Mouse (Mus musculus): ENCODE data around the gene Rassf1. TPM values are rescaled to one million over a fixed set of nuclear protein-coding genes. Genes with fewer than 3 reads are reported as not detected.

Rassf1 gene
- 10.3 and 12.6 TPM in 2 replicates for polyA plus RNA-seq (2012; ENCODE audit: insufficient read depth, low replicate concordance)

- Histone ChIP-seq H3K4me3 (replicated peaks) (peak within 1 kb of the TSS; percentile 96), H3K9me3 (no peaks in the 10 kb centered on the region), H3K4me1 (peaks cover 77% of the 10 kb centered on the region), H3K36me3 (replicated peaks; ENCODE audit: low read length) (peaks cover 2% of the 10 kb centered on the region), H3K27me3 (replicated peaks) (peaks cover 8% of the 10 kb centered on the region)
- TF ChIP-seq FLI1 (IDR thresholded peaks at IDR 0.05; ENCODE audit: low read length), result no peak
- TF ChIP-seq GATA1 (IDR thresholded peaks at IDR 0.05; ENCODE audit: borderline replicate concordance, low read length), result no peak
Measured at GRCm38 (mm10) chr9:107551117-107551889, at the start of gene Rassf1. TSS of gene Rassf1 (plus strand) at chr9:107551555.

- TF ChIP-seq GATA1 (IDR thresholded peaks at IDR 0.05; ENCODE audit: borderline replicate concordance, low read length) (no peak), FLI1 (IDR thresholded peaks at IDR 0.05; ENCODE audit: low read length) (no peak)
- Histone ChIP-seq H3K27me3 (replicated peaks) (peaks cover 72% of the 10 kb centered on the region), H3K4me1 (no peaks in the 10 kb centered on the region)
Measured at GRCm38 (mm10) chr9:107502131-107502846, 49.1 kb upstream of the Rassf1 start.

GRCm38 (mm10) chr9:107504662-107505537 lies 46.5 kb upstream of the Rassf1 start:
- TF ChIP-seq FLI1 (IDR thresholded peaks at IDR 0.05; ENCODE audit: low read length), result no peak
- TF ChIP-seq GATA1 (IDR thresholded peaks at IDR 0.05; ENCODE audit: borderline replicate concordance, low read length), result no peak
- Histone ChIP-seq H3K4me1 (no peaks in the 10 kb centered on the region), H3K9me3 (no peaks in the 10 kb centered on the region), H3K4me3 (replicated peaks) (no peak overlapping the region), H3K36me3 (replicated peaks; ENCODE audit: low read length) (no peaks in the 10 kb centered on the region), H3K27me3 (replicated peaks) (peaks cover 80% of the 10 kb centered on the region)

More at GRCm38 (mm10) chr9:107502131-107502846, 49.1 kb upstream of the Rassf1 start:
- no peaks in the 10 kb centered on the region for H3K36me3 ChIP-seq (replicated peaks; ENCODE audit: low read length)
- H3K4me3 ChIP-seq (replicated peaks), result no peak overlapping the region
- no peaks in the 10 kb centered on the region for H3K9me3 ChIP-seq

GRCm38 (mm10) chr9:107508266-107508665 lies 43.1 kb upstream of the Rassf1 start:
- peaks cover 76% of the 10 kb centered on the region for H3K27me3 ChIP-seq (replicated peaks)
- TF ChIP-seq GATA1 (IDR thresholded peaks at IDR 0.05; ENCODE audit: borderline replicate concordance, low read length) (no peak), FLI1 (IDR thresholded peaks at IDR 0.05; ENCODE audit: low read length) (no peak)
- no peaks in the 10 kb centered on the region for H3K36me3 ChIP-seq (replicated peaks; ENCODE audit: low read length)
- no peaks in the 10 kb centered on the region for H3K9me3 ChIP-seq
- no peak overlapping the region for H3K4me3 ChIP-seq (replicated peaks)
- H3K4me1 ChIP-seq, result no peaks in the 10 kb centered on the region

- TF ChIP-seq FLI1 (IDR thresholded peaks at IDR 0.05; ENCODE audit: low read length) (no peak), GATA1 (IDR thresholded peaks at IDR 0.05; ENCODE audit: borderline replicate concordance, low read length) (no peak)
- Histone ChIP-seq H3K9me3 (no peaks in the 10 kb centered on the region), H3K4me3 (replicated peaks) (no peak overlapping the region), H3K36me3 (replicated peaks; ENCODE audit: low read length) (no peaks in the 10 kb centered on the region), H3K4me1 (peaks cover 4% of the 10 kb centered on the region; the same call in 1 of the 2 replicates), H3K27me3 (replicated peaks) (peaks cover 79% of the 10 kb centered on the region)
Measured at GRCm38 (mm10) chr9:107510384-107511100, 40.8 kb upstream of the Rassf1 start.

GRCm38 (mm10) chr9:107511436-107511835 lies 39.9 kb upstream of the Rassf1 start:
- Histone ChIP-seq H3K36me3 (replicated peaks; ENCODE audit: low read length) (no peaks in the 10 kb centered on the region), H3K9me3 (no peaks in the 10 kb centered on the region), H3K27me3 (replicated peaks) (peaks cover 76% of the 10 kb centered on the region), H3K4me3 (replicated peaks) (no peak overlapping the region), H3K4me1 (peaks cover 4% of the 10 kb centered on the region; the same call in 1 of the 2 replicates)
- no peak for TF ChIP-seq FLI1 (IDR thresholded peaks at IDR 0.05; ENCODE audit: low read length)
- TF ChIP-seq GATA1 (IDR thresholded peaks at IDR 0.05; ENCODE audit: borderline replicate concordance, low read length), result no peak

- no peak overlapping the region for H3K4me3 ChIP-seq (replicated peaks)
- H3K4me1 ChIP-seq, result peaks cover 4% of the 10 kb centered on the region; the same call in 1 of the 2 replicates
- peaks cover 76% of the 10 kb centered on the region for H3K27me3 ChIP-seq (replicated peaks)
- H3K36me3 ChIP-seq (replicated peaks; ENCODE audit: low read length), result no peaks in the 10 kb centered on the region
- H3K9me3 ChIP-seq, result no peaks in the 10 kb centered on the region
- TF ChIP-seq FLI1 (IDR thresholded peaks at IDR 0.05; ENCODE audit: low read length), result no peak
- no peak for TF ChIP-seq GATA1 (IDR thresholded peaks at IDR 0.05; ENCODE audit: borderline replicate concordance, low read length)
Measured at GRCm38 (mm10) chr9:107512326-107512725, 39.0 kb upstream of the Rassf1 start.

GRCm38 (mm10) chr9:107514303-107514955 lies 36.9 kb upstream of the Rassf1 start:
- peaks cover 4% of the 10 kb centered on the region; the same call in 1 of the 2 replicates for H3K4me1 ChIP-seq
- TF ChIP-seq GATA1 (IDR thresholded peaks at IDR 0.05; ENCODE audit: borderline replicate concordance, low read length) (no peak), FLI1 (IDR thresholded peaks at IDR 0.05; ENCODE audit: low read length) (no peak)
- H3K27me3 ChIP-seq (replicated peaks), result peaks cover 76% of the 10 kb centered on the region
- no peaks in the 10 kb centered on the region for H3K9me3 ChIP-seq
- H3K4me3 ChIP-seq (replicated peaks), result no peak overlapping the region
- H3K36me3 ChIP-seq (replicated peaks; ENCODE audit: low read length), result no peaks in the 10 kb centered on the region

All from megakaryocyte, embryonic 14.5 days (primary cell).